12 mouse cellular contexts compared by ENCODE assay signal in the genomic region with DNA sequence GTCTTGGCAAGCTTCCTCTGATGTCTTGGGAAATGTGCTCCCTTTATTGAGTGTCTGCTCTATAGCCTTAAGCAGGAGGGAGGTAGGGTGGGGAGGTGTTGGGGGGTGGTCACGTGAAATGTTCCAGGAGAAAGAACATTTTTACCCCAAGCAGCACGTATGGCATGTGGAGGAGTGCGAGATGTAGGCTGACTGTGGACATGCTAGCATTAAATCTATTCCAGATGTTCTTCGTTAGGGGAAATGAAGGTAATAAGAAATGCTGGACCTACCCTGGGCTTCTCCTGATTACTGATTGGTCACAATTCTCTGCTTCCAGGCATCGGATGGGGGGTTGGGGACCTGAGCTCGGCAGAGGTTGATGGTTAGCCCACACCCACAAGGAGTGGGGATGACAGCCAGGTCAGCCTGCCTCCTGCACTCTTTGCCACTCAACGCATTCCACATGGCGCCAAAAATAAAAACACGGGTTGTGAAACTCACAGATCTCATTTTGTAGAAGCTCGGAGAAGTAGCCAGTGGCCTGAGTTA. TPM values are rescaled to one million over a fixed set of nuclear protein-coding genes. Genes with fewer than 3 reads are reported as not detected.
A peak's percentile ranks its signal among the peaks of the same experiment; 100 is the strongest.
DNase-seq lines count a peak whose midpoint lies in the region; ATAC-seq and TF ChIP-seq lines count a peak whose summit lies in the region.
"Had no signal": no experiment of that assay in that cellular context is flagged by ENCODE, and none has a peak within 500 bp of the region (broad histone marks: within the 10 kb centered on the region; RNA-seq: fewer than 3 reads in every experiment).

No protein-coding gene starts in this region.

- H3K4me1 ChIP-seq in heart, embryonic 10.5 days = peaks cover 11% of the 10 kb centered on the region
- H3K4me1 ChIP-seq in embryonic facial prominence, embryonic 14.5 days (ENCODE audit: control insufficient read depth, insufficient read depth, low read length) = peaks cover 18% of the 10 kb centered on the region; the same call in 1 of the 2 replicates
- peaks cover 26% of the 10 kb centered on the region for H3K4me1 ChIP-seq in limb, embryonic 14.5 days (ENCODE audit: control insufficient read depth, insufficient read depth, low read length)
- H3K4me1 ChIP-seq in intestine, postnatal 0 days (replicated peaks; ENCODE audit: control insufficient read depth, insufficient read depth, low read length) = no peaks in the 10 kb centered on the region

- no peaks in the 10 kb centered on the region for H3K36me3 ChIP-seq in heart, embryonic 10.5 days
- no peaks in the 10 kb centered on the region for H3K36me3 ChIP-seq in embryonic facial prominence, embryonic 14.5 days (ENCODE audit: control insufficient read depth, insufficient read depth, low read length)
- H3K36me3 ChIP-seq in limb, embryonic 14.5 days (ENCODE audit: control insufficient read depth, insufficient read depth, low read length) = 0 out of 2 replicates have a peak, but pooled peaks cover 4% of the 10 kb centered on the region
- no peaks in the 10 kb centered on the region for H3K36me3 ChIP-seq in intestine, postnatal 0 days (ENCODE audit: control insufficient read depth, insufficient read depth)
- H3K36me3 ChIP-seq: midbrain, embryonic 12.5 days; neural tube, embryonic 13.5 days had no signal

- peaks cover 17% of the 10 kb centered on the region for H3K27me3 ChIP-seq in heart, embryonic 10.5 days (ENCODE audit: insufficient read depth, poor library complexity, severe bottlenecking)
- H3K27me3 ChIP-seq in embryonic facial prominence, embryonic 14.5 days (replicated peaks; ENCODE audit: control insufficient read depth, insufficient read depth, low read length) = peaks cover 8% of the 10 kb centered on the region; the same call in 1 of the 2 replicates
- H3K27me3 ChIP-seq in limb, embryonic 14.5 days (ENCODE audit: control insufficient read depth, insufficient read depth, low read length) = no peaks in the 10 kb centered on the region
- peaks cover 5% of the 10 kb centered on the region for H3K27me3 ChIP-seq in intestine, postnatal 0 days (replicated peaks; ENCODE audit: control insufficient read depth, insufficient read depth, low read length)

- no peak overlapping the region for H3K4me3 ChIP-seq in heart, embryonic 10.5 days
- no peak overlapping the region for H3K4me3 ChIP-seq in embryonic facial prominence, embryonic 14.5 days (ENCODE audit: low read depth, low read length)
- H3K4me3 ChIP-seq in limb, embryonic 14.5 days (replicated peaks; ENCODE audit: low read length) = no peak overlapping the region
- H3K4me3 ChIP-seq in intestine, postnatal 0 days (ENCODE audit: low read depth, low read length) = no peak overlapping the region
- H3K4me3 ChIP-seq: midbrain, embryonic 12.5 days; neural tube, embryonic 13.5 days had no signal

- H3K9ac ChIP-seq in embryonic facial prominence, embryonic 14.5 days (ENCODE audit: low read depth, low read length) = no peak overlapping the region
- no peak overlapping the region; the same call in 1 of the 2 replicates for H3K9ac ChIP-seq in limb, embryonic 14.5 days (ENCODE audit: low read depth, low read length, severe bottlenecking)
- no peak overlapping the region for H3K9ac ChIP-seq in intestine, postnatal 0 days (ENCODE audit: low read depth, low read length)
- H3K9ac ChIP-seq: midbrain, embryonic 12.5 days; neural tube, embryonic 13.5 days had no signal

- TF ChIP-seq POLR2A in limb, embryonic 14.5 days (IDR thresholded peaks at IDR 0.05; ENCODE audit: borderline replicate concordance, extremely low read depth, insufficient read depth, insufficient read length) = no peak

- no peak overlapping the region for H3K27ac ChIP-seq in heart, embryonic 10.5 days
- H3K27ac ChIP-seq in embryonic facial prominence, embryonic 14.5 days (replicated peaks; ENCODE audit: low read depth, low read length) = peak overlapping the region; percentile 48; the same call in 1 of the 2 replicates
- peak overlapping the region; percentile 74 for H3K27ac ChIP-seq in limb, embryonic 14.5 days (replicated peaks; ENCODE audit: low read depth, low read length)
- H3K27ac ChIP-seq in intestine, postnatal 0 days (ENCODE audit: low read depth, low read length) = no peak overlapping the region
- H3K27ac ChIP-seq: midbrain, embryonic 12.5 days; neural tube, embryonic 13.5 days had no signal

- 62% methylated on average over 10 of the region's 10 CpGs for WGBS in heart, embryonic 10.5 days
- WGBS in embryonic facial prominence, embryonic 14.5 days = 46% methylated on average over 10 of the region's 10 CpGs
- WGBS in limb, embryonic 14.5 days = 17% methylated on average over 10 of the region's 10 CpGs
- 89% methylated on average over 10 of the region's 10 CpGs for WGBS in intestine, postnatal 0 days

- DNase-seq in heart, adult 8-10 months (ENCODE audit: low spot score) = peak; percentile 36
- DNase-seq in heart, embryonic 10.5 days (ENCODE audit: low spot score) = no peak
- DNase-seq in NIH3T3 (ENCODE audit: low read depth) = peak; percentile 34
- DNase-seq in embryonic facial prominence, embryonic 14.5 days (ENCODE audit: low spot score) = peak; percentile 76
- DNase-seq in limb, embryonic 14.5 days (ENCODE audit: low spot score) = peak; percentile 78
- no peak for DNase-seq in cerebellum, postnatal 10 days
- DNase-seq: adrenal gland, postnatal 10 days; thymus, postnatal 14 days had no signal

- no peaks in the 10 kb centered on the region for H3K9me3 ChIP-seq in heart, embryonic 10.5 days
- H3K9me3 ChIP-seq in embryonic facial prominence, embryonic 14.5 days (ENCODE audit: control insufficient read depth, low read length) = no peaks in the 10 kb centered on the region
- H3K9me3 ChIP-seq in limb, embryonic 14.5 days (ENCODE audit: control insufficient read depth, low read length) = no peaks in the 10 kb centered on the region
- H3K9me3 ChIP-seq in intestine, postnatal 0 days (ENCODE audit: control insufficient read depth) = no peaks in the 10 kb centered on the region
- H3K9me3 ChIP-seq: midbrain, embryonic 12.5 days; neural tube, embryonic 13.5 days had no signal

- ATAC-seq in embryonic facial prominence, embryonic 14.5 days (ENCODE audit: low read depth) = peak; percentile 69
- peak; percentile 93 for ATAC-seq in limb, embryonic 14.5 days (ENCODE audit: low FRiP score, low read depth)
- ATAC-seq in intestine, postnatal 0 days = no peak

- TF ChIP-seq CTCF in intestine, postnatal 0 days (IDR thresholded peaks at IDR 0.05; ENCODE audit: low read depth) = no peak

- no peak overlapping the region for H3K4me2 ChIP-seq in embryonic facial prominence, embryonic 14.5 days (ENCODE audit: low read depth, low read length)
- H3K4me2 ChIP-seq in limb, embryonic 14.5 days (replicated peaks; ENCODE audit: low read depth, low read length, severe bottlenecking) = no peak overlapping the region; the same call in 1 of the 2 replicates
- H3K4me2 ChIP-seq in intestine, postnatal 0 days (replicated peaks; ENCODE audit: low read depth) = no peak overlapping the region
- H3K4me2 ChIP-seq: midbrain, embryonic 12.5 days; neural tube, embryonic 13.5 days had no signal

RNA-seq across cellular contexts. Expression of a gene that starts 5.9 kb away (rescaled TPM):
- 10 to 100 TPM in 2 of 4 experiments, 1 to 10 TPM in 2; 9.2 to 15.7 (median 12.1) TPM for total RNA-seq in heart, adult 8-10 months (2022)
- 0.50 and 0.92 TPM in 2 replicates for polyA plus RNA-seq in heart, embryonic 10.5 days (2016; fragmentation: Nextera tagmentation; extraction: Ambion mirVana)
- polyA plus RNA-seq in embryonic facial prominence, embryonic 14.5 days (2014; fragmentation: Nextera tagmentation; extraction: Ambion mirVana) = 5.5 and 6.0 TPM in 2 replicates
- polyA plus RNA-seq in limb, embryonic 14.5 days (2012; rRNA removed) = 12.7 and 12.9 TPM in 2 replicates
- polyA plus RNA-seq in limb, embryonic 14.5 days (2014; fragmentation: Nextera tagmentation; extraction: Ambion mirVana) = 10.5 and 10.8 TPM in 2 replicates
- 1.0 and 1.1 TPM in 2 replicates for polyA plus RNA-seq in intestine, postnatal 0 days (2015; fragmentation: Nextera tagmentation; extraction: Ambion mirVana)
- total RNA-seq: granulocyte monocyte progenitor cell, adult 5-6 weeks had no signal

RNA-seq across cellular contexts. Expression of a gene that starts 41.5 kb away (rescaled TPM):
- 1 to 10 TPM in 1 of 4 experiments, under 1 TPM in 3; 0.52 to 1.1 (median 0.61) TPM for total RNA-seq in heart, adult 8-10 months (2022)
- polyA plus RNA-seq in heart, embryonic 10.5 days (2016; fragmentation: Nextera tagmentation; extraction: Ambion mirVana) = 0.80 and 1.1 TPM in 2 replicates
- 2.3 and 3.5 TPM in 2 replicates for polyA plus RNA-seq in embryonic facial prominence, embryonic 14.5 days (2014; fragmentation: Nextera tagmentation; extraction: Ambion mirVana)
- polyA plus RNA-seq in limb, embryonic 14.5 days (2012; rRNA removed) = 1.8 and 3.4 TPM in 2 replicates
- polyA plus RNA-seq in limb, embryonic 14.5 days (2014; fragmentation: Nextera tagmentation; extraction: Ambion mirVana) = 1.8 and 2.6 TPM in 2 replicates
- 1.0 and 1.4 TPM in 2 replicates for polyA plus RNA-seq in intestine, postnatal 0 days (2015; fragmentation: Nextera tagmentation; extraction: Ambion mirVana)

RNA-seq across cellular contexts. Expression of a gene that starts 41.7 kb away (rescaled TPM):
- 1 to 10 TPM in 3 of 4 experiments, under 1 TPM in 1; 0.52 to 1.2 (median 1.1) TPM for total RNA-seq in heart, adult 8-10 months (2022)
- 5.9 and 7.7 TPM in 2 replicates for polyA plus RNA-seq in heart, embryonic 10.5 days (2016; fragmentation: Nextera tagmentation; extraction: Ambion mirVana)
- polyA plus RNA-seq in embryonic facial prominence, embryonic 14.5 days (2014; fragmentation: Nextera tagmentation; extraction: Ambion mirVana) = 7.0 and 9.4 TPM in 2 replicates
- 7.5 and 7.8 TPM in 2 replicates for polyA plus RNA-seq in limb, embryonic 14.5 days (2012; rRNA removed)
- 7.4 and 10.6 TPM in 2 replicates for polyA plus RNA-seq in limb, embryonic 14.5 days (2014; fragmentation: Nextera tagmentation; extraction: Ambion mirVana)
- 1.7 TPM in 2 replicates for polyA plus RNA-seq in intestine, postnatal 0 days (2015; fragmentation: Nextera tagmentation; extraction: Ambion mirVana)

Comparison
In these comparisons a context has a peak if more than half of its experiments do, and no peak if none do; other contexts are left out.
1. DNase-seq: peak in heart, adult 8-10 months (single experiment), NIH3T3 (single experiment), embryonic facial prominence, embryonic 14.5 days (single experiment) and limb, embryonic 14.5 days (single experiment); none in heart, embryonic 10.5 days (single experiment) and cerebellum, postnatal 10 days (0 of 2).
2. H3K27ac ChIP-seq: peak in embryonic facial prominence, embryonic 14.5 days (single experiment) and limb, embryonic 14.5 days (single experiment); none in heart, embryonic 10.5 days (single experiment) and intestine, postnatal 0 days (single experiment).